Mouse (Mus musculus): ENCODE results near the gene Ckap2. TPM values are rescaled to one million over a fixed set of nuclear protein-coding genes. Genes with fewer than 3 reads are reported as not detected.
"Not testable (repeated sequence)": the region's sequence is repeated elsewhere in the genome, so short reads cannot be mapped to it uniquely, and the experiment has no call there.

Gene Ckap2
- total and polyA plus RNA-seq, 2 experiments = 0.18 to 0.65 TPM

DNA sequence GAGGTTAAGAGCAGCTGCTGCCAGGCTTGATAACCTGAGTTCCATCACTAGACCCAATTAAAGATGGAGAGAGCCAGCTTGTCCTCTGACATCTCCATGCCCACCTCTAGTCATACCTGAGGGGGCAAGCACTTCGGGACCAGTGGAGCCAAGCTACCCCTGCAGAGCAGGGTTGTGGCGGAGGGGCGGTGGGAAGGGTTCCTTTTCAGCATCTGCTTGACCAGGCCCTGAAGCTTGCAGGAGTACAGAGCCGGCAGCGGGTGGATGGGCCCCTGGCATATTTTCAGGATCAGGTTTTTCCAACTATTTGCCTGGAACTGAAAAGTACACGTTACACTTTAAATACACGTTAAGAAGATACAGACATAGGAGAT, 37.3 kb downstream of the Ckap2 start:
- H3K27me3 ChIP-seq (ENCODE audit: control insufficient read depth, insufficient read depth, low read length) = no peaks in the 10 kb centered on the region
- TF ChIP-seq POLR2A (IDR thresholded peaks at IDR 0.05; ENCODE audit: extremely low read depth, insufficient read depth, low read length) = no peak
- no peak for TF ChIP-seq CTCF (IDR thresholded peaks at IDR 0.05; ENCODE audit: low read depth, low read length)
- no peaks in the 10 kb centered on the region for H3K36me3 ChIP-seq (ENCODE audit: control insufficient read depth, insufficient read depth, low read length)
- DNase-seq (ENCODE audit: extremely low read depth, low read depth, low spot score) = no peak
- H3K9ac ChIP-seq (ENCODE audit: low read depth, low read length) = no peak overlapping the region
- H3K4me3 ChIP-seq (ENCODE audit: insufficient read depth, low read depth, low read length) = no peak overlapping the region
- no peak overlapping the region for H3K27ac ChIP-seq (replicated peaks; ENCODE audit: insufficient read depth, low read depth, low read length)
- H3K79me2 ChIP-seq (ENCODE audit: control insufficient read depth, insufficient read depth, low read length) = no peaks in the 10 kb centered on the region
- 87% methylated on average over 7 of the region's 7 CpGs for WGBS
- H3K4me1 ChIP-seq (ENCODE audit: control insufficient read depth, insufficient read depth, low read length) = peaks cover 5% of the 10 kb centered on the region

DNA sequence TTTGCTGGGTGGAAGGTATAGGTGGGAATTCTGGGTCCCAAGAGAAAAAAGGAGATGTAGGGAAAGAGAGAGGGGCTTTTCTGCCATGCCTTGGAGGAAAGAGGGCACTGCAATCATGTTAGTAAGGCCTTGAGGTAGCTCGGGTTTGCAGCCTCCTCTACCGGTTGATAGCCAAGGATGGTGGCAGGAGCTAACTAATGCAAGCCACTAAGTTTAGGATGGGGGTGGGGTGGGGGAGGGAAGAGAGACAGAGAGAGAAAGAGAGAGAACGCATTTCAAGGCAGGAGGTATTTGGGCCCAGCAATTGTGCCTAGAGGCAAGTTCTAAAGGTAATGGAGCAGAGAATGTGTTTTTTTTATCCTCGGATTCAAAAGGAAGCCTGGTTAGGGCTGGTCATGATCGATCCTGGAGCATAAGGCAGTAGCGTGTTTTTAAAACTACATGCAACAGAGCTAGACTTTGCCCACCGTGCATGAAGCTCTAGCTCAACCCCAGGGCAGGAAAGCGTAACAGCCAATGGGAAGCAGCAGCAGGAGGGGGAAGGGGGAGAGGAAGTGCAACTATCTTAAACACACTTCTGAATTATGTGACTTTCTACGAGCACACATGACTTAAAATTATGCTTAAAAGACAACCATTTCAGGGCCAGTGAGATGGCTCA, 37.8 kb downstream of the Ckap2 start:
- Histone ChIP-seq H3K79me2 (ENCODE audit: control insufficient read depth, insufficient read depth, low read length) (no peaks in the 10 kb centered on the region), H3K36me3 (ENCODE audit: control insufficient read depth, insufficient read depth, low read length) (no peaks in the 10 kb centered on the region), H3K9ac (ENCODE audit: low read depth, low read length) (no peak overlapping the region), H3K4me1 (ENCODE audit: control insufficient read depth, insufficient read depth, low read length) (peaks cover 5% of the 10 kb centered on the region), H3K27ac (replicated peaks; ENCODE audit: insufficient read depth, low read depth, low read length) (no peak overlapping the region), H3K27me3 (ENCODE audit: control insufficient read depth, insufficient read depth, low read length) (no peaks in the 10 kb centered on the region), H3K4me3 (ENCODE audit: insufficient read depth, low read depth, low read length) (no peak overlapping the region)
- DNase-seq (ENCODE audit: extremely low read depth, low read depth, low spot score) = peak; percentile 53
- no peak for TF ChIP-seq CTCF (IDR thresholded peaks at IDR 0.05; ENCODE audit: low read depth, low read length)
- 71% methylated on average over 9 of the region's 9 CpGs for WGBS

DNA sequence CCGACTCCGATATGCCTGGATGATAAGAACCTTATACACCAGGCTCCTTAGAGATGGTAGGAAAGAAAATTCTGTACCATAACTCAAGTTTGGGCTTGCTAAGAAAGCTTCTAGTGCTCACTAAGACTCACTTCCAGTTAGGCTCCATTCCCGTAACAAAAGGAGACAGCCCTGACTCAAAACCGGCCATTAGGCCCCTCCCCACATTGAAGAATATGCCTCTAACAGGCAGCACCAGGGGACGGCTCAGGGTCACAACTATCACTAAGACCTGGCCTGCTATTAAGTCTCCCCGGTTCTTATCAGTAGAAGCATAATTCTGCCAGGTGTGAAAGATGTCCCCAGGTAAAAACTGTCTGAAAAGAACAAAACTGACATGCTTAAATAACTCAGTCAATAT, 39.8 kb downstream of the Ckap2 start:
- Histone ChIP-seq H3K9ac (ENCODE audit: low read depth, low read length) (no peak overlapping the region), H3K27ac (replicated peaks; ENCODE audit: insufficient read depth, low read depth, low read length) (no peak overlapping the region), H3K79me2 (ENCODE audit: control insufficient read depth, insufficient read depth, low read length) (no peaks in the 10 kb centered on the region), H3K4me1 (ENCODE audit: control insufficient read depth, insufficient read depth, low read length) (peaks cover 9% of the 10 kb centered on the region), H3K27me3 (ENCODE audit: control insufficient read depth, insufficient read depth, low read length) (no peaks in the 10 kb centered on the region), H3K36me3 (ENCODE audit: control insufficient read depth, insufficient read depth, low read length) (no peaks in the 10 kb centered on the region), H3K4me3 (ENCODE audit: insufficient read depth, low read depth, low read length) (no peak overlapping the region)
- no peak for DNase-seq (ENCODE audit: extremely low read depth, low read depth, low spot score)
- 91% methylated on average over 6 of the region's 6 CpGs for WGBS
- TF ChIP-seq CTCF (IDR thresholded peaks at IDR 0.05; ENCODE audit: low read depth, low read length) = no peak
- no peak for TF ChIP-seq POLR2A (IDR thresholded peaks at IDR 0.05; ENCODE audit: extremely low read depth, insufficient read depth, low read length)

DNA sequence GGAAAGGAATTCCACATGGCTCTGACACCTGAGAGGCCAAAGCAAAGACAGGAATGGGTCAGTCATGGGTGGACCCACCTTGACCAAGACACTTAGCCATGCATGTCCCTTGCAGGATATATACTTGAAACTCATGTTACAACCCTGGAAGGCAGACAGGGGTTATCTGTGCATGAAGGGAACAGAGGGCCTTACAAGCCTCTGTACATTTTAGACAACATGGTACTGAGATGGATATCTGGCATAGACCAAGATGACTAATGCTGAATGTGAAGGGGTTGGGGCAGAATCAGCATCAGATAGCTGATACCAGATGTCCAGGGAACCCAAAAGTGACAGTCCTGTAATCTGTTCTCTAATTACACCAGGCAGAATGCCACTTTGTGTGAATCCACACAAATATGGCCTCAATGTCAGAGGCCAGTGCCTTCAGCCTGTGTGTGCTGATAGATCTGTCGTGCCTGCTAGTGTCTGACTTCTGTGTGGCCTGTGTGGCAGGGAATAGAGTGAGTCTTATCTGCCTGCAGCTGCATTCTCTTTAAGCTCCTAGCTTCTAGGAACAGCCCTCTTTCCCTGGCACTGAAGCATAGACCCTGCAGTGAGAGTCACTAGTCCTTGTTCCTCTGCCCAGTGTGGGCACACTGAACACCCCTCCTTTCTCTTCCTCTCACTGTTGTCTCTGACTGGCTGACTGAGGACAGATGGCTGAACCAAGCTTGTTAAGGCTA, 41.7 kb downstream of the Ckap2 start:
- TF ChIP-seq CTCF (IDR thresholded peaks at IDR 0.05; ENCODE audit: low read depth, low read length) = no peak
- TF ChIP-seq POLR2A (IDR thresholded peaks at IDR 0.05; ENCODE audit: extremely low read depth, insufficient read depth, low read length) = no peak
- Histone ChIP-seq H3K79me2 (ENCODE audit: control insufficient read depth, insufficient read depth, low read length) (no peaks in the 10 kb centered on the region), H3K36me3 (ENCODE audit: control insufficient read depth, insufficient read depth, low read length) (no peaks in the 10 kb centered on the region), H3K27ac (replicated peaks; ENCODE audit: insufficient read depth, low read depth, low read length) (no peak overlapping the region), H3K4me1 (ENCODE audit: control insufficient read depth, insufficient read depth, low read length) (peaks cover 4% of the 10 kb centered on the region; the same call in 1 of the 2 replicates), H3K9ac (ENCODE audit: low read depth, low read length) (no peak overlapping the region), H3K27me3 (ENCODE audit: control insufficient read depth, insufficient read depth, low read length) (no peaks in the 10 kb centered on the region), H3K4me3 (ENCODE audit: insufficient read depth, low read depth, low read length) (no peak overlapping the region)
- WGBS = 82% methylated on average over 1 of the region's 1 CpGs
- no peak for DNase-seq (ENCODE audit: extremely low read depth, low read depth, low spot score)

DNA sequence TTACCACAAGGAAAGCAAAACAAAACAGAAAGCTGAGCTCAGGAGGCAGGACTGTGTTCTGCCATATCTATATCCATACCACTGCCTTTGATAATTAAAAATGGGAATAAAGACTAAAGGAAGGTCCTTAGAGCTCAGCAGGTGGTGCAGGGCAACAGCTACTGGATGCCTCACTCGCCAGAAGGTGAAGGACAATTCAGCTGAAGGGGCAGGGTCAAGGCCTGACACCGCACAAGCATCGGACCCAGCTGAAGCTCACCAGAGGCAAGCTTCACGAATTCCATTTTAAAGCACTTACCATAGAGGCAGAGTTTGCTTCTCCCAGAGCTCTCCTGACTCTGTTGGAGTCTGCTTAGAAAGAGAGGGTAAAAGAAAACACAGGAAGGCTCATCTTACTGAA, 43.0 kb downstream of the Ckap2 start:
- no peak for TF ChIP-seq POLR2A (IDR thresholded peaks at IDR 0.05; ENCODE audit: extremely low read depth, insufficient read depth, low read length)
- no peak for TF ChIP-seq CTCF (IDR thresholded peaks at IDR 0.05; ENCODE audit: low read depth, low read length)
- 93% methylated on average over 4 of the region's 4 CpGs for WGBS

DNA sequence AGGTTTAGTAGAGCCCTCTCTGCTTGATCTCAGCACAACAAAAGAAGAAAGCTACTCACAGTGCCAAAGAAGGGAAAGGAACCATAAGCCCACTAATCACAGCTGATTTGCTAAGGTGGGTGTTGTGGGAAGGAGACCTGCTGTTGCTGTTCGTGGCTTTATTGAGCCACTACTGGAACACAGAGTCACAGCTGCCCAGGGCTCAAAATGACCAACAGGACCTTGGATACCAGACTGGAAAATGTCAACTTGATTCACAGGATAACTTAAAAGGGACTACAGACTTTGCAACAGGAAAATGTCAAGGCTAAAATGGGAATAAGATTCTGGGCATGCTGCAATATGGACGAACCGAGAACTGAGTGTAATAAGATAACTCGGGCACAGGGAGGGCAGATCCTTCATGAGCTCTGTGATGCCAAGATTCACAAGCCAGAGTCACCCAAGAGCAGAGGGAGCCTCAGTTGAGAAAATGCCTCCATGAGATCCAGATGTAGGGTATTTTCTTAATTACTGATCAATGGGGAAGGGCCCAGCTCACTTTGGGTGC, 43.7 kb downstream of the Ckap2 start:
- WGBS = 77% methylated on average over 4 of the region's 4 CpGs
- Histone ChIP-seq H3K9ac (ENCODE audit: low read depth, low read length) (no peak overlapping the region), H3K4me1 (ENCODE audit: control insufficient read depth, insufficient read depth, low read length) (peaks cover 4% of the 10 kb centered on the region; the same call in 1 of the 2 replicates), H3K79me2 (ENCODE audit: control insufficient read depth, insufficient read depth, low read length) (no peaks in the 10 kb centered on the region), H3K27ac (replicated peaks; ENCODE audit: insufficient read depth, low read depth, low read length) (no peak overlapping the region), H3K27me3 (ENCODE audit: control insufficient read depth, insufficient read depth, low read length) (no peaks in the 10 kb centered on the region), H3K4me3 (ENCODE audit: insufficient read depth, low read depth, low read length) (no peak overlapping the region), H3K36me3 (ENCODE audit: control insufficient read depth, insufficient read depth, low read length) (no peaks in the 10 kb centered on the region)
- no peak for DNase-seq (ENCODE audit: extremely low read depth, low read depth, low spot score)
- TF ChIP-seq CTCF (IDR thresholded peaks at IDR 0.05; ENCODE audit: low read depth, low read length) = no peak
- no peak for TF ChIP-seq POLR2A (IDR thresholded peaks at IDR 0.05; ENCODE audit: extremely low read depth, insufficient read depth, low read length)

More for the DNA sequence above, 43.0 kb downstream of the Ckap2 start:
- no peak for DNase-seq (ENCODE audit: extremely low read depth, low read depth, low spot score)
- no peak overlapping the region for H3K27ac ChIP-seq (replicated peaks; ENCODE audit: insufficient read depth, low read depth, low read length)
- no peaks in the 10 kb centered on the region for H3K27me3 ChIP-seq (ENCODE audit: control insufficient read depth, insufficient read depth, low read length)
- H3K9ac ChIP-seq (ENCODE audit: low read depth, low read length) = no peak overlapping the region
- peaks cover 4% of the 10 kb centered on the region; the same call in 1 of the 2 replicates for H3K4me1 ChIP-seq (ENCODE audit: control insufficient read depth, insufficient read depth, low read length)
- no peak overlapping the region for H3K4me3 ChIP-seq (ENCODE audit: insufficient read depth, low read depth, low read length)
- no peaks in the 10 kb centered on the region for H3K79me2 ChIP-seq (ENCODE audit: control insufficient read depth, insufficient read depth, low read length)
- no peaks in the 10 kb centered on the region for H3K36me3 ChIP-seq (ENCODE audit: control insufficient read depth, insufficient read depth, low read length)

DNA sequence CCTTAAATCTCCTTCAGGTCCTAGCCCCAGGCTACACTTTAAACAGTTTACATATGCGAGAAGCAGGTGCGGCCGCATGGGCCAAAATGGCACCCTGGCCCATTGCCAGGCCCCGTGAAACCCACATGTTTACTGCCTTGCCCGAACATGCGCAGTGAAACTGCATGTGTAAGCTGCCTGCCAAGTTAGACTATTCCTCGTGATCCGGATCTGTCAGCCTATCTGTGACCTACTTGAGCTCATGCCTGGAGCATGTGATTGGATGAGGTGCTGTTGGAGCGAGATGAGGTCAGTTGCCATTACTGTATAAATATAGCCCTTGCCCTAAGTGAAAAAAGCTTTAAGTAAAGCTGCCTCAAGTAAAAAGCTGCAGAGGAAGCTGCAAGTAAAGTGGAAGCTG, 49.2 kb downstream of the Ckap2 start:
- not testable (repeated sequence) for H3K27me3 ChIP-seq (ENCODE audit: control insufficient read depth, insufficient read depth, low read length); H3K4me1 ChIP-seq (ENCODE audit: control insufficient read depth, insufficient read depth, low read length); H3K36me3 ChIP-seq (ENCODE audit: control insufficient read depth, insufficient read depth, low read length); H3K4me3 ChIP-seq (ENCODE audit: insufficient read depth, low read depth, low read length); H3K79me2 ChIP-seq (ENCODE audit: control insufficient read depth, insufficient read depth, low read length); H3K9ac ChIP-seq (ENCODE audit: low read depth, low read length)
- peak; percentile 94 for DNase-seq (ENCODE audit: extremely low read depth, low read depth, low spot score)
- H3K27ac ChIP-seq (replicated peaks; ENCODE audit: insufficient read depth, low read depth, low read length) = peak overlapping the region; percentile 56; the same call in 1 of the 2 replicates
- WGBS = 58% methylated on average over 9 of the region's 9 CpGs

Measured in liver, adult 2 months (tissue).